Mouse (Mus musculus) myocyte (in vitro differentiated cells): ENCODE measurements around the gene Hnrnpul1. TPM values are rescaled to one million over a fixed set of nuclear protein-coding genes. Genes with fewer than 3 reads are reported as not detected.

ENCODE experiments used
- polyA plus RNA-seq: library from polyadenylated mRNA; unstranded; fragments of >200 nt; fragmentation: generic; extraction: Trizol; gene quantifications from one replicate; pipeline ENCODE4 v1.2.1, GENCODE M21; 2012; ENCODE audit warnings: missing spikeins

Hnrnpul1 gene
- polyA plus RNA-seq, 1 experiment, result 76.2 TPM

Other genes with a start within 250 kb of the Hnrnpul1 start
- gene Ceacam2, start 214.9 kb downstream of the Hnrnpul1 start, polyA plus RNA-seq, result not detected
- not detected for gene Erich4, start 138.9 kb downstream of the Hnrnpul1 start, polyA plus RNA-seq
- gene Dmac2, start 135.3 kb downstream of the Hnrnpul1 start, polyA plus RNA-seq, result 13.0 TPM
- 3.1 TPM for gene B3gnt8, start 128.1 kb downstream of the Hnrnpul1 start, polyA plus RNA-seq
- gene Bckdha, start 95.8 kb downstream of the Hnrnpul1 start, polyA plus RNA-seq, result 54.9 TPM
- 43.5 TPM for gene Exosc5, start 95.6 kb downstream of the Hnrnpul1 start, polyA plus RNA-seq
- gene Tmem91, start 79.6 kb downstream of the Hnrnpul1 start, polyA plus RNA-seq, result 0.40 TPM
- gene B9d2, start 74.0 kb downstream of the Hnrnpul1 start, polyA plus RNA-seq, result 40.7 TPM
- gene Tgfb1, start 67.8 kb downstream of the Hnrnpul1 start, polyA plus RNA-seq, result 78.2 TPM
- gene Ccdc97, start 35.7 kb downstream of the Hnrnpul1 start, polyA plus RNA-seq, result 44.5 TPM
- 112 TPM for gene Axl, start 33.9 kb upstream of the Hnrnpul1 start, polyA plus RNA-seq
- gene Cyp2s1, start 62.2 kb upstream of the Hnrnpul1 start, polyA plus RNA-seq, result 0.05 TPM
- 0.02 TPM for gene Cyp2b10, start 142.9 kb upstream of the Hnrnpul1 start, polyA plus RNA-seq